Mouse (Mus musculus) MEL (cell line): ENCODE data around the gene Tmc8. TPM values are rescaled to one million over a fixed set of nuclear protein-coding genes. Genes with fewer than 3 reads are reported as not detected.

Experiments
- DNase-seq: peaks from one replicate; pipeline ENCODE4 v3.0.0; 2011; ENCODE audit warnings: low read depth, low spot score
- H3K27ac ChIP-seq: 2 replicates; pipeline ENCODE4 v1.5.1; 2012; ENCODE audit warnings: low read depth, mild to moderate bottlenecking, control low read depth, low read length, moderate library complexity; ENCODE audit not compliant: control insufficient read depth
- H3K27me3 ChIP-seq, 2 experiments: fragments of 150-350 bp in 1 of 2; sonication (generic) in 1 of 2; 2 replicates each; pipeline ENCODE4 v1.6.1; 2012; ENCODE audit warnings: low read length in 2 of 2, mild to moderate bottlenecking in 2 of 2, improper control_type of control experiment in 1 of 2, moderate library complexity in 1 of 2; ENCODE audit not compliant: insufficient read depth in 2 of 2, control insufficient read depth in 1 of 2
- H3K36me3 ChIP-seq, 2 experiments: 2 replicates each; pipeline ENCODE4 v1.6.1; 2012 to 2014; ENCODE audit warnings: low read length in 2 of 2, improper control_type of control experiment in 1 of 2, inconsistent platforms in 1 of 2, mild to moderate bottlenecking in 1 of 2; ENCODE audit not compliant: insufficient read depth in 2 of 2, control insufficient read depth in 1 of 2
- H3K4me1 ChIP-seq, 2 experiments: fragments of 150-350 bp in 1 of 2; sonication (generic) in 1 of 2; 2 replicates each; pipeline ENCODE4 v1.6.1; 2012; ENCODE audit warnings: low read length in 2 of 2, improper control_type of control experiment in 1 of 2, mild to moderate bottlenecking in 1 of 2; ENCODE audit not compliant: insufficient read depth in 2 of 2, control insufficient read depth in 1 of 2
- H3K4me3 ChIP-seq, 2 experiments: fragments of 150-350 bp in 1 of 2; sonication (generic) in 1 of 2; 2 replicates each; pipeline ENCODE4 v1.5.1; 2012; ENCODE audit warnings: low read depth in 2 of 2, low read length in 2 of 2, mild to moderate bottlenecking in 2 of 2, moderate library complexity in 2 of 2, control low read depth in 1 of 2, improper control_type of control experiment in 1 of 2; ENCODE audit not compliant: control insufficient read depth in 1 of 2, insufficient read depth in 1 of 2
- H3K79me2 ChIP-seq: 2 replicates; pipeline ENCODE4 v1.6.1; 2012; ENCODE audit warnings: mild to moderate bottlenecking, low read length, moderate library complexity; ENCODE audit not compliant: control insufficient read depth, poor library complexity, insufficient read depth
- H3K9ac ChIP-seq: 2 replicates; pipeline ENCODE4 v1.6.1; 2012; ENCODE audit warnings: low read depth, mild to moderate bottlenecking, control low read depth, low read length, moderate library complexity; ENCODE audit not compliant: control insufficient read depth, poor library complexity, severe bottlenecking
- H3K9me3 ChIP-seq: fragments of 150-350 bp; sonication (generic); replicated peaks from 2 replicates; pipeline ENCODE4 v1.6.1; 2012; ENCODE audit warnings: mild to moderate bottlenecking, low read length, improper control_type of control experiment, moderate library complexity; ENCODE audit not compliant: insufficient read depth
- CHD1 ChIP-seq: IDR thresholded peaks from 2 replicates; pipeline ENCODE4 v1.6.1; 2012; ENCODE audit warnings: low read depth, mild to moderate bottlenecking, inconsistent platforms, low read length, improper control_type of control experiment
- CTCF ChIP-seq, 3 experiments: IDR thresholded peaks in 2 of 3; conservative IDR thresholded peaks in 1 of 3; 2 replicates each; pipeline ENCODE4 v1.5.1; 2011 to 2012; ENCODE audit warnings: low read length in 3 of 3, low read depth in 2 of 3, mild to moderate bottlenecking in 2 of 3, improper control_type of control experiment in 1 of 3, inconsistent platforms in 1 of 3, mixed read lengths in 1 of 3, moderate library complexity in 1 of 3; ENCODE audit not compliant: control insufficient read depth in 1 of 3, insufficient read depth in 1 of 3, poor library complexity in 1 of 3, severe bottlenecking in 1 of 3
- GATA1 ChIP-seq: IDR thresholded peaks from 2 replicates; pipeline ENCODE4 v1.6.1; 2011; ENCODE audit warnings: low read depth, low read length, improper control_type of control experiment
- JUND ChIP-seq: IDR thresholded peaks from 2 replicates; pipeline ENCODE4 v1.6.1; 2011; ENCODE audit warnings: low read depth, mild to moderate bottlenecking, improper control_type of control experiment, low read length
- KAT2A ChIP-seq: conservative IDR thresholded peaks from 2 replicates; pipeline ENCODE4 v1.6.1; 2012; ENCODE audit warnings: low read depth, low read length, improper control_type of control experiment, inconsistent platforms
- MAFK ChIP-seq: IDR thresholded peaks from 2 replicates; pipeline ENCODE4 v1.6.1; 2011; ENCODE audit warnings: low read depth, mild to moderate bottlenecking, low read length, improper control_type of control experiment, borderline replicate concordance
- MEF2A ChIP-seq: IDR thresholded peaks from 2 replicates; pipeline ENCODE4 v1.6.1; 2014; ENCODE audit warnings: low read depth, mild to moderate bottlenecking, inconsistent platforms, low read length, improper control_type of control experiment; ENCODE audit not compliant: poor library complexity, insufficient replicate concordance, severe bottlenecking; ENCODE audit errors: extremely low read depth
- NELFE ChIP-seq: IDR thresholded peaks from 2 replicates; pipeline ENCODE4 v1.6.1; 2011; ENCODE audit warnings: low read depth, low read length, improper control_type of control experiment
- POLR2A ChIP-seq, 2 experiments: IDR thresholded peaks; 2 replicates each; pipeline ENCODE4 v1.6.1; 2011 to 2012; ENCODE audit warnings: low read length in 2 of 2, mild to moderate bottlenecking in 2 of 2, control low read depth in 1 of 2, improper control_type of control experiment in 1 of 2, low read depth in 1 of 2, moderate library complexity in 1 of 2; ENCODE audit not compliant: control insufficient read depth in 1 of 2, insufficient read depth in 1 of 2, poor library complexity in 1 of 2
- RAD21 ChIP-seq: IDR thresholded peaks from 2 replicates; pipeline ENCODE4 v1.6.1; 2011; ENCODE audit warnings: mild to moderate bottlenecking, low read depth, low read length, improper control_type of control experiment
- RCOR1 ChIP-seq: IDR thresholded peaks from 2 replicates; pipeline ENCODE4 v1.6.1; 2012; ENCODE audit warnings: low read depth, mild to moderate bottlenecking, inconsistent platforms, low read length, improper control_type of control experiment
- SMC3 ChIP-seq: IDR thresholded peaks from 2 replicates; pipeline ENCODE4 v1.6.1; 2011; ENCODE audit warnings: low read depth, low read length, improper control_type of control experiment
- TAL1 ChIP-seq: IDR thresholded peaks from 2 replicates; pipeline ENCODE4 v1.6.1; 2012; ENCODE audit warnings: mild to moderate bottlenecking, inconsistent platforms, low read length, moderate library complexity, mixed read lengths
- UBTF ChIP-seq: IDR thresholded peaks from 2 replicates; pipeline ENCODE4 v1.6.1; 2012; ENCODE audit warnings: low read depth, mild to moderate bottlenecking, inconsistent platforms, low read length, improper control_type of control experiment, moderate library complexity, borderline replicate concordance; ENCODE audit not compliant: insufficient read depth
- USF1 ChIP-seq: IDR thresholded peaks from 2 replicates; pipeline ENCODE4 v1.6.1; 2014; ENCODE audit warnings: low read depth, mild to moderate bottlenecking, inconsistent platforms, low read length, improper control_type of control experiment, moderate library complexity
- USF2 ChIP-seq, 2 experiments: IDR thresholded peaks; 2 replicates each; pipeline ENCODE4 v1.6.1; 2011 to 2012; ENCODE audit warnings: improper control_type of control experiment in 2 of 2, low read length in 2 of 2, borderline replicate concordance in 1 of 2, inconsistent platforms in 1 of 2, low read depth in 1 of 2, mild to moderate bottlenecking in 1 of 2; ENCODE audit not compliant: insufficient read depth in 1 of 2
- ZMIZ1 ChIP-seq: IDR thresholded peaks from 2 replicates; pipeline ENCODE4 v1.6.1; 2012; ENCODE audit warnings: low read depth, mild to moderate bottlenecking, inconsistent platforms, low read length, improper control_type of control experiment, moderate library complexity
- ZNF384 ChIP-seq: IDR thresholded peaks from 2 replicates; pipeline ENCODE4 v1.6.1; 2012; ENCODE audit warnings: low read depth, mild to moderate bottlenecking, inconsistent platforms, low read length, improper control_type of control experiment
- polyA plus RNA-seq, 2 experiments: library from polyadenylated mRNA; stranded (reverse) in 1 of 2; unstranded in 1 of 2; fragments of >175 nt in 1 of 2; fragments of >200 nt in 1 of 2; gene quantifications; 2 replicates each; pipeline versions ENCODE4 v1.2.1 to v1.2.4; 2012; ENCODE audit warnings: low replicate concordance in 2 of 2, low read depth in 1 of 2; ENCODE audit not compliant: insufficient read length in 2 of 2, insufficient read depth in 1 of 2, missing spikeins in 1 of 2
- total RNA-seq: library from RNA; depleted of rRNA; stranded (reverse); fragments of 300-350 nt; gene quantifications from 2 replicates; pipeline ENCODE4 v1.2.3, GENCODE M21; 2012

The Tmc8 gene
- total and polyA plus RNA-seq, 3 experiments, result 15.4 to 23.5 TPM; not detected in 1

DNA sequence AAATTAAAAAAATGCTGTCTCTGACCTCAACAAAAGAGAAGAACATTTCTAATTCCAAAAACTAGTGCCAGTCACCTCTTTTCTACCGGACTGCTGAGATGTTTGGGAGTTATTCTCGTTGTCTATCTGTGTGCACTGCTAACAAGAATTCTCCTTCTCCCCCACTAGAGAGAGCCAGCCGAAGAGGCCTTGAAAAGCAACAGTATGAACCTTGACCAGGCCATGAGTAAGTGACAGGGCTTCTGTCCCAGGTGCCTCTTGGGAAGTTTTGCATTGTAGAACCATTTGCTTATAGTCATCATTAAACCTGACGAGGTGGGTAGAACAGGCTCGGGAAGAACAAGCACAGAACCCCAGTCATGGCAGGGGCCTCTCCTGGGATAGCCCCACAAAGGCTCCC is 43.8 kb upstream of the Tmc8 start:
- TF ChIP-seq NELFE, result no peak
- TF ChIP-seq ZMIZ1, result no peak
- no peak for TF ChIP-seq CHD1
- no peak for TF ChIP-seq MAFK
- TF ChIP-seq RAD21, result no peak
- TF ChIP-seq KAT2A, result no peak
- no peak for TF ChIP-seq TAL1
- no peak for TF ChIP-seq CTCF (IDR thresholded peaks at IDR 0.05 in 2 of 3, conservative IDR thresholded peaks at IDR 0.05 in 1 of 3; ENCODE audit: control insufficient read depth in 1 of 3, insufficient read depth in 1 of 3, low read depth in 2 of 3, low read length in 3 of 3, poor library complexity in 1 of 3, severe bottlenecking in 1 of 3)
- TF ChIP-seq USF1, result no peak
- no peak for TF ChIP-seq SMC3
- TF ChIP-seq UBTF, result no peak
- no peak for TF ChIP-seq POLR2A (IDR thresholded peaks at IDR 0.05; ENCODE audit: control insufficient read depth in 1 of 2, insufficient read depth in 1 of 2, low read depth in 1 of 2, low read length in 2 of 2, poor library complexity in 1 of 2)
- no peak for TF ChIP-seq GATA1
- TF ChIP-seq JUND, result no peak
- TF ChIP-seq USF2 (IDR thresholded peaks at IDR 0.05; ENCODE audit: borderline replicate concordance in 1 of 2, insufficient read depth in 1 of 2, low read depth in 1 of 2, low read length in 2 of 2), result no peak
- TF ChIP-seq MEF2A, result no peak
- TF ChIP-seq ZNF384, result no peak
- TF ChIP-seq, all 39 proteins: peak for 0
- Histone ChIP-seq H3K79me2 (no peaks in the 10 kb centered on the region), H3K4me1 (no peaks in the 10 kb centered on the region), H3K9me3 (no peaks in the 10 kb centered on the region), H3K27ac (no peak overlapping the region), H3K36me3 (peaks cover 0 to 10% of the 10 kb centered on the region in 2 experiments; a peak in 2 of 4 replicates), H3K9ac (no peak overlapping the region), H3K4me3 (no peak overlapping the region), H3K27me3 (no peaks in the 10 kb centered on the region)
- no peak for DNase-seq

DNA sequence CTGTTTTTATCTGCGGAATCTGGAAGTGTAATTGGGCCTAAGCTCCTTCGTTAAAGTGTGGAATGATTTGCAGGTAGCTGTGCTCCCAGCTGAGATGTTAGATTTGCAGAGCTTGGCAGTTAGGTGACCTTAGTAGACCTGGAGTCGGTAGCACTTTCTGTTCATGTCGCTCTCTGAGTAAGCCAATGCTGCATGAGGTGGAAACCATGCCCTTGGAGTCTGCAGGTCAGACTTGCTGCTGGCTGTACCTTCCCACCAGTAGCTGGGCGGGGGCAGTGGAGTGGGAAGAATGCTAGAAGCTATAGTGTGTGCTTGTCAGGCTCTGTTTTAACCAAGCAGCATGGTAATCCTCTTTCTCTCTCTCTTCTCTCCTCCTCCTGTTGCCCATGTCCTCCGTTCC is 40.7 kb upstream of the Tmc8 start:
- DNase-seq, result no peak
- no peaks in the 10 kb centered on the region for H3K9me3 ChIP-seq
- H3K36me3 ChIP-seq, result peaks cover 0 to 27% of the 10 kb centered on the region in 2 experiments; a peak in 2 of 4 replicates
- H3K4me1 ChIP-seq, result no peaks in the 10 kb centered on the region
- no peaks in the 10 kb centered on the region for H3K27me3 ChIP-seq
- H3K4me3 ChIP-seq, result no peak overlapping the region
- no peak overlapping the region for H3K9ac ChIP-seq
- H3K27ac ChIP-seq, result no peak overlapping the region
- TF ChIP-seq NELFE, result no peak
- TF ChIP-seq ZMIZ1, result no peak
- no peak for TF ChIP-seq RCOR1
- TF ChIP-seq MEF2A, result no peak
- no peak for TF ChIP-seq SMC3
- H3K79me2 ChIP-seq, result no peaks in the 10 kb centered on the region
